Mouse (Mus musculus): ENCODE data around the gene Zkscan5.
"Not testable (repeated sequence)": the region's sequence is repeated elsewhere in the genome, so short reads cannot be mapped to it uniquely, and the experiment has no call there.

The Zkscan5 gene

GRCm38 (mm10) chr5:145203936-145204691, at the start of gene Zkscan5:
Gene Zkscan5 (plus strand): TSS chr5:145204562.
- DNase-seq (ENCODE audit: low spot score in 2 of 2), result peak; percentile 98

- no peak for DNase-seq (ENCODE audit: low spot score in 2 of 2)
These were observed 43.0 kb upstream of the Zkscan5 start for GRCm38 (mm10) chr5:145161361-145161760.

- no peak for DNase-seq (ENCODE audit: low spot score in 2 of 2)
These were observed 39.7 kb upstream of the Zkscan5 start for GRCm38 (mm10) chr5:145164710-145165109.

DNA sequence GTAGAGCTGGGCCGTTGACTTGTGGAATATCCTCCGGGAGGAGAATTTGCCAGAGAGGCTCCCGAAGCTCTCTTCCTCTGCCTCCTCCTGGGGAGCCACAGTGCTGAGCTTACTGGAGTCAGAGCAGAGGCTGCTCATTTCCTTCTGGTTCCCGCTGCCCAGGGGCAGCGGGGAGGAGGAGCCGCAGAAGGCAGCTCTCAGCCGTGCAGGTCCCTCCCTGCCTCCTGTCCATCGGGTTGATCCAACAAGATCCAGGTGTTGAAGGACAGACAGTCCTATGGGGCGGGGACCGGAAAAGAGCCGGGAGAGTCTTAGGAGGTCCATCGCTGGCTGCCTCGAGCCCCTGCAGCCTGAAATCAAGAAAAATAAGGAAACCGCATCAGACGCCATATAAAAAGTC, 39.2 kb upstream of the Zkscan5 start:
- no peak for DNase-seq (ENCODE audit: low spot score in 2 of 2)

GRCm38 (mm10) chr5:145166536-145167305, 37.6 kb upstream of the Zkscan5 start, which contains the start of the genes Ptcd1 and Cpsf4:
Gene Ptcd1 (minus strand): TSS chr5:145167108.
Gene Cpsf4 (plus strand): TSS chr5:145167213.
- peak; percentile 99 for DNase-seq (ENCODE audit: low spot score in 2 of 2)

DNA sequence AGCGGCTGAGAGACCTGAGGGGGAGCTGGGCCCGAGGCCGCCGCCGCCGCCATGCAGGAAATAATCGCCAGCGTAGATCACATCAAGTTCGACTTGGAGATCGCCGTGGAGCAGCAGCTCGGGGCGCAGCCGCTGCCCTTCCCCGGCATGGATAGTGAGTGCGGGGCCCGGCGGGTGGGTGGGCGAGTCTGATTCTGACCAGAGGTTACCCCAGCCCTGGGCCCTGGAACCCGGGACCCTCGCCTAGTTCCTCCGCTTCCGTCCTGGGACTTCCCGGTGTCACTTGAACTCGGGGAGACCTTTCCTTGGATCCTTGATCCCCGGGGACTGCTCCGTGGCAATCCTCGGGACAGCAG, 37.1 kb upstream of the Zkscan5 start:
- DNase-seq (ENCODE audit: low spot score in 2 of 2), result no peak

- no peak for DNase-seq (ENCODE audit: low spot score in 2 of 2)
These were observed 25.8 kb upstream of the Zkscan5 start for GRCm38 (mm10) chr5:145178461-145178980.

DNA sequence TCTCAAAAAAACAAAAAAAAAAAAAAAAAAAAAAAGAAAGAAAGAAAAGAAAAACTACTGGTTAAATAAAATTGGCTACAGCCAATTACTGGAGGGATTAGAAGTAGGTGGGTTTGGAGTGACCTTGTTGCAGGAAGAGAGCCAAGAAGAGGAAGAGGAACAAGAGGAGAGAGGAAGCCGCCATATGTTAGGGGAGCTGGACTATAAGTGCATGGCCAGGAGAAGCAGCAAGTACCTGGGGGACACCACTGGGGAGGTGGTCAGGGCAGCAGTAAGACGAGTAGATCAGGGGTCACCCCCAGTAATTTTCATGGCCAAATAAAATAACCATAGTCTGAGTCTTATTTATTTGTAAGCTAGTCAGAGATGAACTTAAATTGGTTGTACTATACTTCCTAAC, 19.1 kb upstream of the Zkscan5 start:
- no peak for DNase-seq (ENCODE audit: low spot score in 2 of 2)

GRCm38 (mm10) chr5:145189416-145189815, 14.9 kb upstream of the Zkscan5 start:
- no peak for DNase-seq (ENCODE audit: low spot score in 2 of 2)

GRCm38 (mm10) chr5:145190373-145190772, 14.0 kb upstream of the Zkscan5 start:
- no peak for DNase-seq (ENCODE audit: low spot score in 2 of 2)

DNA sequence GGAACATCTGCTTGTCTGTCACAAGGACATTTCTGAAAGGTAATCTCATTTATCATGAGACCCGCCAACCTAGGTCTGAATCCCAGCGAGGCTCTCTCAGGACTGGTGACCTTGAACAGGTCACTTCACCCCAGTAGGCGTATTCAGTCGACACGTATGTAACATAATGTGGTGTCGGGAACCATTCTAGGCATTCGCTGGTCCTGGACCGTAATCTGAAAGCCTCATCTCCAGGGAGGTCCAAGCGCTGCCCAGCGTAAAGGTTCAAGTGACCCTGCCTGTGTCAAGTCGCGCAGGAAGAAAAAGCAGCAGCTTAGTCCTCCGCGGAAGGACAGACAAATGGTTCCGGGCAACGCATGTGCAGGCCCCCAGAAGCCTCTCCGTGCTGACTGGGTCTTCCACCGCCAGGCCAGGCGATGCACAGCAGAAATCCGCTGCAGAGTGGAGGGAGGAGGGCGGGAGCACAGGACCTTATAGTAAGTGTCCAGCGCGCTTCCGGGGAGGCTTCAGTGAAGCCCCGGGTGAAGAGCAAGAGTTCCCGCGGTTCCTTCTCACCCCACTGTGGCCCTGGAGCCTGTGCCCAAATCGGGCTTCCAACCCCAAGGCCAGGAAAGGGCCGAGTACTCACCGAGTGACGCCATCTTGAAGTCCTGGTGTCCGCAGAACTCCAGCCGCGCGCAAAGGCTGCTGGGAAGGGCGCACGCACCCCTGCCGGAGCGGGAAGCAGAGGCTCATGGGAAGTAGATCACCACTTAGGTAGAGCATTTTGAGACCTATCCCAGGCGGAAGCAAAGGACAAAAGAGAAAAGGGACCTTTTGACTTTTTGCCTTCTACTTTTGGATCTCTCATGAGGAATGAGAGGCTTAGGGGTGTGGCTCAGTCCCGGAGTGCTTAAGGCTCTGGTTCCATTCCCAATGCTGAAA, 13.2 kb upstream of the Zkscan5 start:
- peak; percentile 93 to 94 for DNase-seq (ENCODE audit: low spot score in 2 of 2)

DNA sequence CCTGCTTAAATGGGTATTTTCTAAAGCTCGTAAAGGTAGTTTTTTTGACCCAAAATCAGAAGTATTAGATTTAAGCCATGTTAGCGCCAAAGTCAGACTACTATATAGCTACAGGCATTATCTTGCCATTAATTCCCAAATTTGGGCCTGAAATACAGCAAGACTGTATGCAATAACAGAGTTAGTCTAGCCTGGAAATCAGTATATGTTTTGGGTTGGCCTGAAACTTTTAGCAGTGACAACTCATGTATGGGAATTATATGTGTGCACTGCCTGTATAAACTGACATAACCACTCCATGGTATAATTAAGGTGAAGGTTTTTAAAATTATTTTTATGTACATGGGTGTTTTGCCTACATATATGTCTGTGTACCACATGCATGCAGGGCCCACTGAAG, 12.4 kb upstream of the Zkscan5 start, which contains the start of gene Atp5j2:
TSS of gene Atp5j2 (minus strand) at position 101 of the 400 bp plus-strand sequence.
- no peak for DNase-seq (ENCODE audit: low spot score in 2 of 2)

- no peak for DNase-seq (ENCODE audit: low spot score in 2 of 2)
These were observed 4.0 kb upstream of the Zkscan5 start for GRCm38 (mm10) chr5:145200387-145200786.

GRCm38 (mm10) chr5:145201321-145201991, 2.9 kb upstream of the Zkscan5 start, which contains the start of gene Zkscan14:
Gene Zkscan14 (minus strand): TSS chr5:145201868.
- peak; percentile 61 to 75 for DNase-seq (ENCODE audit: low spot score in 2 of 2)

DNA sequence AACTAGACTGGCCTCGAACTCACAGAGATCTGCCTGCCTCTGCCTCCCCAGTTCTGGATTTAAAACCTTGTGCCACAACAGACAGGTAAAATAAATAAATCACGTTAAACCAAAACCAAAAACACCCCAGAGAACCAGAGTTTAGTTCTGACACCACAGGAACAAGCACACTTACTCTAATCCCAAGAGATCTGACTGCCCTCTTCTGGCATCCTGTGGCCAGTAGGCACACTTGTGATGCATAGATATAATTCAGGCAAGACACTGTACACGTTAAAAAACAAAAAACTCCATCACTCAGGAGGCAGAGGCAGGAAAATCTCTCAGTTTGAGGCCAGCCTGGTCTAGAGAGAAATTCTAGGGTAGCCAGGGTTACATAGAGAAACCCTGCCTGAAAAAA, 1.9 kb upstream of the Zkscan5 start:
- DNase-seq (ENCODE audit: low spot score in 2 of 2), result no peak

DNA sequence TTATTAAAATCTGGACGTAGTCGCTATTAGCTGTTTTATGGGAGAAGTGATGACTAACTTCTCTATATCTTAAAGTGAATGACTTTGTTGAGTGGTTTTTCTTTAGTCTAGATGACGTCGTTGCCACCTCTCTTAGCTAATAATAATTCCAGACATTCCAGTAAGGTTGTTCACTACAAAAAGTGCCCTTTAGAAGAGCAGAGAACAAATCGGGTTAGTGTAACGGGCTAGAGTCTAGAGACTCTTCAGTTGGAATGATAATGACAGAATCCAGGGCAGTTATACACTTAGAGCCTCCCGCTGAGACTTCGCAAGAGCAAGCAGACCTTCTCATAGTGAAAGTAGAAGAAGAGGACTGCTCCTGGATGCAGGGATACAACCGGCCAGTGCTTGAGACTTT, 679 bp downstream of the Zkscan5 start:
- no peak for DNase-seq (ENCODE audit: low spot score in 2 of 2)

- no peak for DNase-seq (ENCODE audit: low spot score in 2 of 2)
These were observed 3.0 kb downstream of the Zkscan5 start for GRCm38 (mm10) chr5:145207385-145207784.

DNA sequence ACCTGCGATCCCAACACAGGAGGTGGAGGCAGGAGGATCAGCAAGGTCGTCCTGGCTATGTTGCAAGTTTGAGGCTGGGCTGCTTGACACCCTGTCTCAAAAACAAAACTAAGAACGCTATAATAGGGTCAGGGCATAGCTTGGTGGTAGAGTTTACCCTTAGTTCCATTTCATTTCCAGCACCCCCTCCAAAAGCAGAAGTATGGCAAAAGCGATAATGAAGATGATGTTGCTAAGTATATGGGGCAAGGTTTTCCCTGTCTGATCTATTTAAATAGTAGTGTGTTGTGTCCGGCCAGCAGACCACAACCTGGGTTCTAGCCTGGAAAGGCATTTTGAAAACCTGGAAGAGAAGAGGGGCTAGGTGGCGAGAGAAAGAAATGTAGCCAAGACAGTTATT, 3.6 kb downstream of the Zkscan5 start:
- DNase-seq (ENCODE audit: low spot score in 2 of 2), result no peak

GRCm38 (mm10) chr5:145208391-145208790, 4.0 kb downstream of the Zkscan5 start:
- not testable (repeated sequence) for DNase-seq (ENCODE audit: low spot score in 2 of 2)

DNA sequence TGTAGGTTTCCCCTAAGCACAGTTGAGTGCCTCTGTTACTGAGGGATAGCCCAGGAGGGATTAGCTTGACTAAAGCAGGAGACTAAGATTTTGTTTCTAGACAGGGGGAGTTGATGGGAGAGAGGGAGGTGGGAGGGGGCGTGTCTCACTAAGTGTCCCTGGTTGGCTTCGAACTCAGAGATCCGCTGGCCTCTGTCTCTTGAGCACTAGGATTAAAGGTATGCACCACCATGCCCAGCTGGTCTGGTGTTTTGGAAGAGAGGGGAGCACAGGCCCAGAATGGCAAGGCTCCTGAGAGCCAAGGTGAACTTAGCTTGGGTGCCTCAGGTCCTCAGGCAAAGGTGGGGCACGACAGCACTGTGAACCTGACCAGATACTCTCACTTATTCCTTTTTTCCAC, 7.0 kb downstream of the Zkscan5 start:
- DNase-seq (ENCODE audit: low spot score in 2 of 2), result no peak

DNA sequence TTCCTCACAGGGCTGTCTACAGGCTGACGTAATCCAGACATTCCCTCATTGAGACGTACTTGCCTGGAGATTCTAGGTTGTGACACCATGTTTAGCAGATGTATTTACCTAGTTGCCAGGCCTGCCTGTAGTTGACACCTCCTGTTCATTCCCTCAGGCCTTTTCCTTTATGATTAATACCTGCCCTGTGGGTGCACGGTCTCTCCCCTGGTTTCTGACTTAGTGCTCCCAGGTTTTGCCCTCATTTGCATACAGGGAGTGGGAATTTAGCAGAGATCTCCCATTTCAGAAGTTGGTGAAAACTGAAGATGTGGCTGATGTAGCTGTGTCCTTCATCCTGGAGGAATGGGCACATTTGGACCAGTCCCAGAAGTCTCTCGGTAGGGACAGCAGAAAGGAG, 7.9 kb downstream of the Zkscan5 start:
- DNase-seq (ENCODE audit: low spot score in 2 of 2), result no peak
